ENCODE assay signal across 10 mouse cellular contexts in genomic region chr19:5715793-5716688, GRCm38 (mm10). TPM values are rescaled to one million over a fixed set of nuclear protein-coding genes. Genes with fewer than 3 reads are reported as not detected.
A peak's percentile ranks its signal among the peaks of the same experiment; 100 is the strongest.
DNase-seq lines count a peak whose midpoint lies in the region; ATAC-seq and TF ChIP-seq lines count a peak whose summit lies in the region.
"Had no signal": no experiment of that assay in that cellular context is flagged by ENCODE, and none has a peak within 500 bp of the region (broad histone marks: within the 10 kb centered on the region; RNA-seq: fewer than 3 reads in every experiment).

No protein-coding gene starts in this region.

- intact Hi-C loops in heart, postnatal 14 days (cut with DNase I) = no loop called here

- H3K36me3 ChIP-seq in heart, embryonic 15.5 days = peaks cover 84% of the 10 kb centered on the region
- peaks cover 57% of the 10 kb centered on the region for H3K36me3 ChIP-seq in forebrain, embryonic 15.5 days

- no peak for DNase-seq in heart, postnatal 14 days
- peak; percentile 76 for DNase-seq in brain, embryonic 14.5 days (ENCODE audit: low read depth)
- peak; percentile 58 to 76 for DNase-seq in layer of hippocampus, postnatal 14 days (ENCODE audit: low spot score in 2 of 2)
- DNase-seq in lung, postnatal 4 days = peak; percentile 78 to 86
- peak; percentile 78 to 87 for DNase-seq in spleen, postnatal 4 days (ENCODE audit: low spot score in 2 of 2)
- DNase-seq in urinary bladder, postnatal 25 days (ENCODE audit: low spot score) = no peak

- ATAC-seq in heart, embryonic 15.5 days (replicated peaks; ENCODE audit: insufficient number of reproducible peaks, insufficient read depth, low FRiP score, low read depth) = no peak
- peak; percentile 67 for ATAC-seq in forebrain, embryonic 15.5 days (replicated peaks)

- no peaks in the 10 kb centered on the region for H3K27me3 ChIP-seq in heart, embryonic 15.5 days
- H3K27me3 ChIP-seq in forebrain, embryonic 15.5 days = no peaks in the 10 kb centered on the region

- no peak overlapping the region for H3K4me3 ChIP-seq in heart, embryonic 15.5 days
- H3K4me3 ChIP-seq in forebrain, embryonic 15.5 days = peak overlapping the region; percentile 27

- no peaks in the 10 kb centered on the region for H3K9me3 ChIP-seq in heart, embryonic 15.5 days (replicated peaks)
- no peaks in the 10 kb centered on the region for H3K9me3 ChIP-seq in forebrain, embryonic 15.5 days

- H3K4me1 ChIP-seq in heart, embryonic 15.5 days (replicated peaks) = peaks cover 35% of the 10 kb centered on the region
- H3K4me1 ChIP-seq in forebrain, embryonic 15.5 days = peaks cover 19% of the 10 kb centered on the region

- no peak overlapping the region for H3K9ac ChIP-seq in heart, embryonic 15.5 days
- H3K9ac ChIP-seq in forebrain, embryonic 15.5 days (replicated peaks) = peak overlapping the region; percentile 41

- no peak overlapping the region for H3K4me2 ChIP-seq in heart, embryonic 15.5 days
- peak overlapping the region; percentile 33 for H3K4me2 ChIP-seq in forebrain, embryonic 15.5 days (replicated peaks)

- WGBS in heart, embryonic 15.5 days = 46% methylated on average over 43 of the region's 43 CpGs
- 17% methylated on average over 43 of the region's 43 CpGs for WGBS in forebrain, embryonic 15.5 days

- H3K27ac ChIP-seq in heart, embryonic 15.5 days = peak overlapping the region; percentile 24; the same call in 1 of the 2 replicates
- 0 out of 2 replicates have a peak overlapping the region, but pooled peaks have one; percentile 43 for H3K27ac ChIP-seq in forebrain, embryonic 15.5 days (replicated peaks)

- TF ChIP-seq POLR2A in brain, embryonic 14.5 days (IDR thresholded peaks at IDR 0.05; ENCODE audit: borderline replicate concordance, extremely low read depth, insufficient read depth, insufficient read length, poor library complexity, severe bottlenecking) = no peak

- peak; percentile 46; the same call in 1 of the 2 replicates for TF ChIP-seq CTCF in brain, embryonic 14.5 days (IDR thresholded peaks at IDR 0.05; ENCODE audit: borderline replicate concordance, extremely low read depth, insufficient read depth, insufficient read length)

RNA-seq across cellular contexts. Expression of gene Ehbp1l1, which starts 10.1 kb away (rescaled TPM):
- polyA plus RNA-seq in heart, embryonic 15.5 days (2015; fragmentation: Nextera tagmentation; extraction: Ambion mirVana) = 82.6 and 84.3 TPM in 2 replicates
- total RNA-seq in heart, postnatal 14 days (2021) = 100 to 1,000 TPM; 124 to 141 TPM
- 18.3 and 20.4 TPM in 2 replicates for polyA plus RNA-seq in brain, embryonic 14.5 days (2012; rRNA removed)
- 11.1 and 13.3 TPM in 2 replicates for polyA plus RNA-seq in forebrain, embryonic 15.5 days (2015; fragmentation: Nextera tagmentation; extraction: Ambion mirVana)
- 10 to 100 TPM; 15.6 to 20.1 TPM for total RNA-seq in layer of hippocampus, postnatal 14 days (2021)

RNA-seq across cellular contexts. Expression of gene Kcnk7, which starts 11.9 kb away (rescaled TPM):
- 0.40 TPM in 1 of 2 replicates, not detected in the other for polyA plus RNA-seq in heart, embryonic 15.5 days (2015; fragmentation: Nextera tagmentation; extraction: Ambion mirVana)
- total RNA-seq in heart, postnatal 14 days (2021) = not detected
- polyA plus RNA-seq in brain, embryonic 14.5 days (2012; rRNA removed) = 0.13 TPM in 1 of 2 replicates, not detected in the other
- polyA plus RNA-seq in forebrain, embryonic 15.5 days (2015; fragmentation: Nextera tagmentation; extraction: Ambion mirVana) = 0.33 TPM in 1 of 2 replicates, not detected in the other
- total RNA-seq in layer of hippocampus, postnatal 14 days (2021) = not detected
- total RNA-seq: adrenal gland, postnatal 36 days; left cerebral cortex, adult 18-20 months had no signal

RNA-seq across cellular contexts. Expression of gene Fam89b, which starts 13.4 kb away (rescaled TPM):
- polyA plus RNA-seq in heart, embryonic 15.5 days (2015; fragmentation: Nextera tagmentation; extraction: Ambion mirVana) = 68.1 and 82.4 TPM in 2 replicates
- 10 to 100 TPM; 38.6 to 40.1 TPM for total RNA-seq in heart, postnatal 14 days (2021)
- polyA plus RNA-seq in brain, embryonic 14.5 days (2012; rRNA removed) = 258 and 404 TPM in 2 replicates
- 190 and 200 TPM in 2 replicates for polyA plus RNA-seq in forebrain, embryonic 15.5 days (2015; fragmentation: Nextera tagmentation; extraction: Ambion mirVana)
- total RNA-seq in layer of hippocampus, postnatal 14 days (2021) = 10 to 100 TPM; 32.1 to 41.1 TPM

RNA-seq across cellular contexts. Expression of gene Ltbp3, which starts 24.7 kb away (rescaled TPM):
- polyA plus RNA-seq in heart, embryonic 15.5 days (2015; fragmentation: Nextera tagmentation; extraction: Ambion mirVana) = 26.6 and 43.3 TPM in 2 replicates
- 10 to 100 TPM; 47.2 to 55.5 TPM for total RNA-seq in heart, postnatal 14 days (2021)
- polyA plus RNA-seq in brain, embryonic 14.5 days (2012; rRNA removed) = 52.1 and 70.3 TPM in 2 replicates
- polyA plus RNA-seq in forebrain, embryonic 15.5 days (2015; fragmentation: Nextera tagmentation; extraction: Ambion mirVana) = 10.6 and 14.3 TPM in 2 replicates
- 10 to 100 TPM; 24.7 to 32.7 TPM for total RNA-seq in layer of hippocampus, postnatal 14 days (2021)

RNA-seq across cellular contexts. Expression of gene Pcnx3, which starts 27.3 kb away (rescaled TPM):
- polyA plus RNA-seq in heart, embryonic 15.5 days (2015; fragmentation: Nextera tagmentation; extraction: Ambion mirVana) = 8.9 and 14.2 TPM in 2 replicates
- 10 to 100 TPM; 24.0 to 24.9 TPM for total RNA-seq in heart, postnatal 14 days (2021)
- polyA plus RNA-seq in brain, embryonic 14.5 days (2012; rRNA removed) = 95.9 and 120 TPM in 2 replicates
- 27.6 and 29.1 TPM in 2 replicates for polyA plus RNA-seq in forebrain, embryonic 15.5 days (2015; fragmentation: Nextera tagmentation; extraction: Ambion mirVana)
- 10 to 100 TPM; 66.3 to 72.2 TPM for total RNA-seq in layer of hippocampus, postnatal 14 days (2021)

Comparison
In these comparisons a context has a peak if more than half of its experiments do, and no peak if none do; other contexts are left out.
1. DNase-seq: peak in brain, embryonic 14.5 days (single experiment), layer of hippocampus, postnatal 14 days (2 of 2), lung, postnatal 4 days (2 of 2) and spleen, postnatal 4 days (2 of 2); none in heart, postnatal 14 days (0 of 2) and urinary bladder, postnatal 25 days (single experiment).